Mouse (Mus musculus): ENCODE measurements around the gene D430019H16Rik. TPM values are rescaled to one million over a fixed set of nuclear protein-coding genes. Genes with fewer than 3 reads are reported as not detected.

D430019H16Rik gene
- polyA plus RNA-seq, 1 experiment from 2014 or later: 0.51 TPM

DNA sequence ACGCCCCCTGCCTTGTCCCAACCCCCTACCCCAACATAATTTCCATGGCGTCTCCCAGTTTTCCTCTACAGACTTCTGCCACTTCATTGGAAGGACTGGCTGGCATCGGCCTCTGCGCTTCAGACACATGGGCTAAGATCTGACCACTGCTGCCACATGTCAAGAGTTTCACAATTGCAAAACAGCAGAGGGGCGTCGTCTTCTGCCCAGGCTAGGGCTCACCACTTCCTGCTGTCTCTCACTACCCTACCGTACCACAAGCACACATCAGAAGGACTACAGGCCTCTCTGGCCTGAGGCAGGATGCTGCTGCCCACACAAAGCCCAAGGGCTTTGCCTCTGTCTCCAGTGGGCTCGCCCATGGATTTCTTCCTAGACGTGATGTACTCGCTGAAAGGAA is 86.0 kb downstream of the D430019H16Rik start:
- Histone ChIP-seq H3K9me3 (ENCODE audit: control insufficient read depth) (no peaks in the 10 kb centered on the region), H3K36me3 (ENCODE audit: control insufficient read depth, insufficient read depth) (no peaks in the 10 kb centered on the region), H3K4me2 (replicated peaks; ENCODE audit: low read depth) (no peak overlapping the region), H3K27me3 (replicated peaks; ENCODE audit: control insufficient read depth, insufficient read depth, low read length) (no peaks in the 10 kb centered on the region), H3K9ac (ENCODE audit: low read depth, low read length) (no peak overlapping the region), H3K27ac (ENCODE audit: low read depth, low read length) (no peak overlapping the region), H3K4me1 (replicated peaks; ENCODE audit: control insufficient read depth, insufficient read depth, low read length) (no peaks in the 10 kb centered on the region), H3K4me3 (ENCODE audit: low read depth, low read length) (no peak overlapping the region)
- WGBS: 93% methylated on average over 10 of the region's 10 CpGs
- ATAC-seq: no peak
- TF ChIP-seq CTCF (IDR thresholded peaks at IDR 0.05; ENCODE audit: low read depth): no peak

DNA sequence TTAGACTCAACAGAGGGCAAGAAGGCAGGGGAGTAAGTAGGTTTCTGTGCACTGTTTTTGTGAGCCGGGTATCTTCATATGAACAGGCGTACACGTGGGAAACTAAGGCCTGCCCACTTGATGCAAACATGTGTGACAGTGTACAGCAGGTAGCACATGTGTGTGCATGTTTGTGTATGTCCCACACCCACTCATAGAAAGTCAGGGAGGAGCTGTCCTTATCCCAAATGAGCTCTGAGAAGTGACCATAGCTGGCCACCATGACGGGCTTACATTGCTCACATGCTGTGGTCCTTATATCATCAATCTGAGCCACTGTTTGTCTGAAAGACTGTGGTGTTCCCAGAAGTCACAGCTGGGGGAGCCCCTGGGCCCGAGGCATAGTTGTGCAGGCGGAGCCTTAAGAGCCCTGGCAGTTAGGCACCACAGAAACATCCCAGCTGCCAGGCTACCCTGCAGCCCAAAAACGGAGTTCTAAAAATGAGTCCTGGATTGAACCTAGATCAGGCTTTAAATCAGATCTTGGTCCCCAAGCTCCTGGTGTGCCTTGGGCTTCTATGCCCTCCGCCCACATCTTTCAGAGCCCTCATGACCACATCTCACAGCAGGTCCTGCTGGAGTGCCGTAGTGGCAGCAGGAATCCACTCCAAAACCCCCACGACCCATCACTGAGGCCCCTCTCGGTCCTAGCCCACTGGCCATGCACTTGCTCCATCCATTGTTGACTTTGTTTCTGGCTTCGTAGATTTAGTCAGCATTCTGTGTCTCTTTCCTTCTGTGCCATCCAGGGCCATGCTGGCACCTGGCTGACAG is 88.1 kb downstream of the D430019H16Rik start:
- Histone ChIP-seq H3K27ac (ENCODE audit: low read depth, low read length) (no peak overlapping the region), H3K9me3 (ENCODE audit: control insufficient read depth) (no peaks in the 10 kb centered on the region), H3K4me2 (replicated peaks; ENCODE audit: low read depth) (no peak overlapping the region), H3K9ac (ENCODE audit: low read depth, low read length) (no peak overlapping the region), H3K36me3 (ENCODE audit: control insufficient read depth, insufficient read depth) (no peaks in the 10 kb centered on the region), H3K27me3 (replicated peaks; ENCODE audit: control insufficient read depth, insufficient read depth, low read length) (no peaks in the 10 kb centered on the region), H3K4me1 (replicated peaks; ENCODE audit: control insufficient read depth, insufficient read depth, low read length) (0 out of 2 replicates have a peak, but pooled peaks cover 4% of the 10 kb centered on the region), H3K4me3 (ENCODE audit: low read depth, low read length) (no peak overlapping the region)
- ATAC-seq: no peak
- WGBS: 70% methylated on average over 12 of the region's 12 CpGs
- peak; percentile 30; the same call in 1 of the 2 replicates for TF ChIP-seq CTCF (IDR thresholded peaks at IDR 0.05; ENCODE audit: low read depth)

DNA sequence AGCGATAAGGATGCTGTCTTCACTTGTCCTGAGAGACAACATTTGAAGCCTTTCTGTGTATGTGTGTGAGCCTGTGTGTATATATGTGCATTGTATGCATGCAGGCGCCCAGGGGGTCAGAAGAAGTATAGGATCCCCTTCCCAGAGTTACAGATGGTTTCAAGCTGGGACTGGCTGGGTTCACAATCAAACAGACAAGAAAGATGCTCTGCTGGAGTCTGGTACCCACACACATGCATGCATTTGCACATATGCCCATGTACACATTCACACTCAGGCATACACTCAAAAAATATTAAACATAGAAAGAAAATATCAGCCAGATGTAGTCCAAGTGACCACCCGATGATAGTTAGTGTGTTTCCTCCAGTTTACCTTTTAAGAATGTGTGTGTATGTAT is 88.9 kb downstream of the D430019H16Rik start:
- Histone ChIP-seq H3K4me1 (replicated peaks; ENCODE audit: control insufficient read depth, insufficient read depth, low read length) (0 out of 2 replicates have a peak, but pooled peaks cover 4% of the 10 kb centered on the region), H3K4me3 (ENCODE audit: low read depth, low read length) (no peak overlapping the region), H3K9ac (ENCODE audit: low read depth, low read length) (no peak overlapping the region), H3K4me2 (replicated peaks; ENCODE audit: low read depth) (no peak overlapping the region), H3K27ac (ENCODE audit: low read depth, low read length) (no peak overlapping the region), H3K27me3 (replicated peaks; ENCODE audit: control insufficient read depth, insufficient read depth, low read length) (no peaks in the 10 kb centered on the region), H3K36me3 (ENCODE audit: control insufficient read depth, insufficient read depth) (no peaks in the 10 kb centered on the region), H3K9me3 (ENCODE audit: control insufficient read depth) (no peaks in the 10 kb centered on the region)
- no peak for TF ChIP-seq CTCF (IDR thresholded peaks at IDR 0.05; ENCODE audit: low read depth)
- 73% methylated on average over 3 of the region's 3 CpGs for WGBS
- ATAC-seq: no peak

Other genes starting within 250 kb of the D430019H16Rik start
- not detected in 2 replicates for gene Tcl1, start 231.1 kb upstream of the D430019H16Rik start, polyA plus RNA-seq (2015; fragmentation: Nextera tagmentation; extraction: Ambion mirVana)
- 0.10 and 0.14 TPM in 2 replicates for gene Tunar, start 120.0 kb upstream of the D430019H16Rik start, polyA plus RNA-seq (2015; fragmentation: Nextera tagmentation; extraction: Ambion mirVana)
- gene Bdkrb2, start 109.4 kb downstream of the D430019H16Rik start, polyA plus RNA-seq (2015; fragmentation: Nextera tagmentation; extraction: Ambion mirVana): 3.8 and 4.4 TPM in 2 replicates
- 0.40 and 0.58 TPM in 2 replicates for gene Bdkrb1, start 149.2 kb downstream of the D430019H16Rik start, polyA plus RNA-seq (2015; fragmentation: Nextera tagmentation; extraction: Ambion mirVana)
- gene Gskip, start 231.0 kb downstream of the D430019H16Rik start, polyA plus RNA-seq (2015; fragmentation: Nextera tagmentation; extraction: Ambion mirVana): 35.0 and 35.6 TPM in 2 replicates
- gene Atg2b, start 231.4 kb downstream of the D430019H16Rik start, polyA plus RNA-seq (2015; fragmentation: Nextera tagmentation; extraction: Ambion mirVana): 10.8 and 12.0 TPM in 2 replicates